Mouse (Mus musculus) adrenal gland, postnatal 14 days (tissue): ENCODE measurements at regions not wholly inside any gene's neighbourhood (a gene's known extent, or its start where the extent isn't known, plus 50 kb on each side); places are given as distances from the start of the nearest gene placed in this dataset.

Source experiments
- DNase-seq: peaks from one replicate; pipeline ENCODE4 v3.0.0; 2021; ENCODE audit warnings: mixed read lengths

GRCm38 (mm10) chr12:14415543-14416181, 263.8 kb upstream of the Fam84a start:
- DNase-seq: no peak

DNA sequence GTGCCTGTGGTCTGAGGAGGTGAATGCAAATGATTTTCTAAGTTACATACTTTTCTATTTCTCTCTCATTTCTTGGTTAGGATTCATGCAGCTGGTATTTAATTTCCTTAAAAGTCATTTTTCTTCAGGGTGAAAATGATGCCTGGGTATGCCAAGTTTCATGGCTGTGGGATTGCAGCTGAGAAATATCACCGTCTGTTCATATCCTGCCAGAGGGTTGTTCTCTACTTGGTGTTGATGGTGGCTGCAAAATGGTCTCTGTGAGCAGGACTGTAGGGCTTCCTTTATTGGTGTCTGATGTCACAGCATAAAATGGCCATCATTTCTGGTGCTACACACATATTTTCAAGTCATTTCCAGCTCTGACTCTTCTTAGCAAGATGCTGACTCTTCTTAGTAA, 259.2 kb upstream of the Fam84a start:
- DNase-seq: no peak

DNA sequence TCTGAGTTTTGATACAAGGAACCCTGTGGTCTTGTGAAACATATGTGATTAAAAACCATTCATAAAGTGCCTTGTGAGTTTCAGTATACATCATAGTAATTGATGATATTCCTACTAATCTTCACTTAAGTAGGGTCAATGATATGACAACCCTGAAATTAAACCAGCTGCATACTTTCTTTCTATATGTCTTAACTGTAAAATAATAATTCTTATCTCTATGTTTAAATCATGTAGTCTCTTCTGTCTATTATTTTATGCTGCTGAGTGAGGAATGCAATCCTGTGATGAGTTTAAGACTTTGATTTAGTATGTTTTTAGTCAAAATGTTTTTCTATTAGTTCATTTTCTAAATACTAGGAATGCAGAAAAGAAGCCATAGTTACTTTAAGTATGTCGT, 253.9 kb upstream of the Fam84a start:
- no peak for DNase-seq

- DNase-seq: peak; percentile 51
These were observed 224.4 kb upstream of the Fam84a start for GRCm38 (mm10) chr12:14376211-14376610.

DNA sequence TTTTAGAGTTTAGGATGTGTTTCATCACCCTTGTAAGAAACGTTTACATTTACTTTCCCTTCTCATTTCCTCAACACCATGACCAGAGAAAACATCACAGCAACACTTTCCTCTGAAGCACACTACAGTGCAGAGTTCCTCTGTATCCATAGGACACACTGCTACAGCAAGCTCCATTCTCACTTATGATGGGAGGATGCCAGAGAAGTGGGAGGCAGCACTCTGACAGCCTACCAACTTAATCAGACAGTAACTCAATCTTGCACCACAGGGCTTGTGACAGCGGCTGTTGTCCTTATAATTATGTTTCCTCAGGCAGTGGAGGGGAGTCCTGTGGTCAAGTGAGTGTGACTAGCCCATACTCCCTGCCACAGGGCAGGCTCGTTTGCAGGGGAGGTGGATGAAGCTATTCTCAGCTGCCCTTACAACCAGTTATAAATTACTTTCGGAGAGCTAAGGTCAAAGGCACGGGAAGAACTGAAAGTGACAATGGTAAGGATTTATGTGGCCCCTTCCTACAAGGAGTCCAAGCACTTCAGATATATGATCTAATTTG, 186.5 kb upstream of the Fam84a start:
- DNase-seq: no peak

DNA sequence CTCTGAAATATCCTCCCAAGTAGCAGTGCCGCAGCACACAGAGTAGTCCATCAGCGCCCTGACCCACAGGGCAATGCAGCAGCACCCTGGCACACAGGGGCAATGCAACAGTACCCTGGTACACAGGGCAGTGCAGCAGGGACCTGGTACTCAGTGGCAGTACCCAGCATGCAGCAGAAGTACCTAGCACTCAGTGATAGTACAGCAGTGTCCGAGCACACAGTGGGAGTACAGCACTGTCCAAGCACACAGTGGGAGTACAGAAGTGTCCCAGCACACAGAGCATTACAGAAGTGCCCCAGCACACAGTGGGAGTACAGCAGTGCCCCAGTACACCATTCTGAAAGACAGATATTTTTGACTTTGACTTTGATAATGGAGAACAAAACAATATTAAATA, 186.0 kb upstream of the Fam84a start:
- DNase-seq: no peak

DNA sequence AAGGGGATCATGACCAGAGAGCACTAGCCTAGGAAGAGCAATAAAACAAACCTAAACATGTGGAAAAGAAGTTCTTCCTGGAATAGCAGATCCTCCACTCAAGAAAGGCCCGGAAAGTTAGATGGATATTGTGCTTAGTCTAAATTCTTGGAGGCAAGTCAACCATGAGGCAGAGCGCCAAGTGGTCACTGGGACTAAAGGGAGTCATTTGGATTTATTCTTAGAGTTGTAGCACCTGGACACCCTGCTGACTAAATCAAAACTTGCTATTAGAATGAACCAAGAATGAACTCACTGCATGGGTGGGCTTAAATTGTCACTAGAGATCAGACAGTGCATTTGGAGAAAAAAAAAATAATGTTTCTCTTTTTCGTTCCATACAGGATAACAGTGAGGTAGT, 166.8 kb upstream of the Fam84a start:
- peak; percentile 4 for DNase-seq

DNA sequence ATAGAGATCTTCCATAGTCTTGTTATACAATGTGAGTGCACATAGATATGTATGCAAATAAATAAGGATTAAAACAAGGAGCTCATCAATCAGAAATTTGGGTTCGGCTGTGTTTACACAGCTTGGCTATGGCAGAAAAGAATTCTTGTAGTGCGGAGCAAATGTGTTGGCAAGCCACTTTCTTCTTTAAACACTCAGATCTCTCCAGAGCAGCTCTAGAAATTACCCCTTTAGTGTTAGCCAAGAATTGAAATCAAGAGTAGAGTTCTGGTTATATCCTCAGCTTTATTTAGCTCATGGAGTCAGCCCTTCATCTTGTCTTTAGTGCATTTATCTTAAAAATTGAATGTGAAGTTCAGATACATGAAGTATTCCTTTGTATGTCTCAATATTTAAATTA, 164.5 kb upstream of the Fam84a start:
- DNase-seq: no peak

DNA sequence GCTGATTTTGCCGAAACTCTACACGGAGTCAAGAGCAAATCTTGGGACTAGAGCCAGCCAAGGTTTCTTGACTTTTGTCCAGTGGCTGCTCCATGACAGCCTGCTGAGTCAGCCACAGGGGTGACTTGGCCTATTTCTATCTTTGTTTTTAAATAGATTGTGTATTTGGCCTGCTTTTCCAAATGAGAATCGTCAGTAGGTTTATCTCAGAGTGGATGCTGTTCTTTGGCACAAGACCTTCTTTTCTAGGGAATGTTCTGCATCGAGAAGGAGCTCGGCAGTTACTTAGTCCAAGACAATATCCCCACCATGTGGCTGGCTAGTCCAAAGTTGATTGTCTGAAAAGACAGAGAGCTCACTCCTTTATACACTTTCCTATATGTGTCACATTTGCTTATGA, 163.9 kb upstream of the Fam84a start:
- DNase-seq: peak; percentile 58

DNA sequence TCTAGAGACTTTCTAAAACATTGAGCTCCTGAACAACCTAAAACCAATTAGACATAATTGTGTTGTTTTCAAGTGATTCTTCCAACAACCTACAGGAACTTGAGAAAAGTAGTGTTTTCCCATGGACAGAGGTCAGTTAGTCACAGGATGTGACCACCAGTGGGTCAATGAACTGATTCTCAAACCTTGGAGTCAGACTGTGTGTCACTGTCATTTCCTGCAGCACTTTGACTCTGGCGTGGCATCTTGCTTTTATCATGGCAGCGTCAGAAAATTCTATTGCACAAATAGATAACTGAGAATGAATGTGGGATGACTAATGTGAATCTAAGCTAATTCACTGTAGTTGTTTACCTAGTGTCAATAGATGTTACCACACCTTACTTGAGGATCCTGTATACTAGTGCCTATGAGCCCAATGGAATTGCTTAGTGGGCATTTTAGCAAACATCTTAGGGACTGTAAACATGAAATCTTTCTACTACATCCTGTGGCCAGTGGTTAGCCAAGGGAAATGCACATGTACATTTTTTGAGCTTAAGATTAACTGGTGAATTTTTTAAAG, 150.6 kb upstream of the Fam84a start:
- DNase-seq: peak; percentile 7

- no peak for DNase-seq
These were observed 150.0 kb upstream of the Fam84a start for GRCm38 (mm10) chr12:14301676-14302365.

- DNase-seq: no peak
These were observed 140.2 kb upstream of the Fam84a start for GRCm38 (mm10) chr12:14292083-14292482.

GRCm38 (mm10) chr12:14287657-14288056, 135.8 kb upstream of the Fam84a start:
- no peak for DNase-seq

DNA sequence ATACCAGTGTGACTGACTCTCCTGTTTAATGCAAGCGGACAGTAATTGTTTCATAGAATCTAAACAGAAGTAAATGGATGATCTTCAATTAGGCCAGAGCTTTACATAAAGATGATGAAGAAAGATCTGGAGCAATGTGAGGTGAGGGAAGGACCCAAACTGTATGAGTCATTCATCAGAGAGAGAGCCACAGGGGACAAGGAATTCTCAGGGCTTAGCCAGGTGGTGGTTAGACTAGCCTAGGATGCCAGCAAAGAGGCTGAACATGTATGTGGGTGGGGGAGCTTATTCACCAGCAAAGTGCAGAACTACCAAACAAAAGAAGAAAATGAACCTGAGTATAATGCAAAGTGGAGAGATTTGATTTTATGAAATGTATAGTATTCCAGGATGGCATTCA, 134.8 kb upstream of the Fam84a start:
- DNase-seq: no peak

GRCm38 (mm10) chr12:14285870-14286535, 134.1 kb upstream of the Fam84a start:
- DNase-seq: no peak

GRCm38 (mm10) chr12:14283106-14283692, 131.3 kb upstream of the Fam84a start:
- DNase-seq: no peak

GRCm38 (mm10) chr12:14275265-14275664, 123.4 kb upstream of the Fam84a start:
- no peak for DNase-seq

DNA sequence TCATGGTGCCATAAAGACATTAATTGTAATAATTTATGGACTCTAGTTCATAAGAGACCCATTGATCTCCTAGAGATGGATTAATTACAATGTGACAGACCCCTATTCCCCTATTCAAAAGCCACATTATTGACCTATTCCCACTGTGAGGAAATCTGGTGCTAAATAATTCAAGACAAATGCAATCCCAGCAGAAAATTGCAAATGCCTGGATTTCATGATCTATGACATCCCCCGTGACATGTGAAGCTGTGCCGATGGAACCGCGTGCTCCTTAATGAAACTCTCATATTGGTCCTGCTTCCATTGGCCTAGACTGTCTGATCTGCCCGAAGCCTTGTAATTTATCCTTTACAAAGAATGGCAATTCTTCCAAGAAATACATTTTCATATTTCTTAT, 122.9 kb upstream of the Fam84a start:
- DNase-seq: no peak

GRCm38 (mm10) chr12:14271216-14271615, 119.4 kb upstream of the Fam84a start:
- no peak for DNase-seq

DNA sequence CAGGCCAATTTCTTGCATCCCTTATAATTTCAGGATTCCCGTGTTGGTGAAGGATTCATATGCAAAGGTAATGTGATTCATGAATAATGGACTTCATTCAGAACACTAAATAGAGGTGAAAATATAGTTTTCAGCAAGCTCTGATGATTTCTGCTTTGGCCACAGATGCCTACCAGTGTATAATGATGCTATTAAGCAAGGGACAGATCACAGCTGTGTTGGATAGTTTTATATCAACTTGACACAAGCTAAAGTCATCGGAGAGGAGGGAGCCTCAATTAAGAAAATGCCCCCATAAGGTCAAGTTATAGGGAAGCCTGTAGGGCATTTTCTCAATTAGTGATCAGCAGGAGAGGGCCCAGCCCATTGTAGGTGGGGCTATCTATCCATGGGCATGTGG, 109.2 kb upstream of the Fam84a start:
- no peak for DNase-seq

DNA sequence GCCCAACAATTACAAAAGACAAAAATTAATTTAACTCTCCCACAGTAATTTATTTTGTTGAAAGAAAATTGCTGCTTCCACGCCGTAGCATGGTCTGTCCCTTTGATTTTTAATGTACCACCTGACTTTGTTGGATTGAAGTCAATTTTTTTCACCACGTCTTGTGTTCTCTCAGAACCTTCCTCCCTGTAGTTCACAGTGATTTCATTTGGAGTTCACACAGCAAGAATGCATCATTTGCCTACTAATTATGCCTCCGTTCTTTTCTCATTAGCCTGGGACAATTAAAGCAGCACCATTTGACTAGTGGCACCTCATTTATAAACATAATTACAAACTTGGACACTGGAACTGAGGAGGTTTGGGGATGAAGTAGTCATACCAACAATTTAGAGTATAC, 108.4 kb upstream of the Fam84a start:
- no peak for DNase-seq

GRCm38 (mm10) chr12:14253336-14253735, 101.5 kb upstream of the Fam84a start:
- DNase-seq: peak; percentile 9

DNA sequence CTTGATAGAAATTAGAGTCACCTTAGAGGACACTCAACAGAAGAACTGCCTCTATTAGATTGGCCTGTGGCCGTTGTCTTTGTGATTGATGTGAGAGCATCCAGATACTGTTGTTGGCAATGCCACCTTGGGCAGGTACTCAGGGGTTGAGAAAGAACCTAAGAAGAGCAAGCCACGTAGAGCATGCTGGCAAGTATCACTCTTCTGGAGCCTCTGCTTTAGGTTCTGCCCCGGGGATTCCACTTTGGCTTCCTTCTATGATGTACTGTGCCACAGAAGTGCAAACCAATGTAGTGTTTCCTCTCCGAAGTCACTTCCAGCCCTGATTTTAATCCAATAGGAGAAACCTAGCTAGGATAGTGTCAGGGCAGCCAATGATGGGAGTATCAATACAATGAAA, 98.3 kb upstream of the Fam84a start:
- DNase-seq: no peak
